25 mouse cellular contexts compared by ENCODE assay signal in genomic region chr2:173243616-173244015, GRCm38 (mm10). TPM values are rescaled to one million over a fixed set of nuclear protein-coding genes. Genes with fewer than 3 reads are reported as not detected.
DNase-seq lines count a peak whose midpoint lies in the region; ATAC-seq lines count a peak whose summit lies in the region.
"Had no signal": no experiment of that assay in that cellular context is flagged by ENCODE, and none has a peak within 500 bp of the region (broad histone marks: within the 10 kb centered on the region; RNA-seq: fewer than 3 reads in every experiment).

No protein-coding gene starts in this region.

- no peaks in the 10 kb centered on the region for H3K9me3 ChIP-seq in forebrain, embryonic 10.5 days
- no peaks in the 10 kb centered on the region for H3K9me3 ChIP-seq in forebrain, embryonic 14.5 days (replicated peaks; ENCODE audit: control insufficient read depth, low read length)
- no peaks in the 10 kb centered on the region for H3K9me3 ChIP-seq in heart, embryonic 16.5 days (replicated peaks; ENCODE audit: control insufficient read depth, low read length)
- no peaks in the 10 kb centered on the region for H3K9me3 ChIP-seq in heart, embryonic 12.5 days (replicated peaks)
- no peaks in the 10 kb centered on the region for H3K9me3 ChIP-seq in midbrain, embryonic 10.5 days (replicated peaks)
- no peaks in the 10 kb centered on the region for H3K9me3 ChIP-seq in midbrain, embryonic 16.5 days (replicated peaks; ENCODE audit: control insufficient read depth, low read length, poor library complexity, severe bottlenecking)
- no peaks in the 10 kb centered on the region for H3K9me3 ChIP-seq in hindbrain, embryonic 13.5 days
- H3K9me3 ChIP-seq: hindbrain, embryonic 15.5 days; limb, embryonic 15.5 days had no signal

- H3K4me1 ChIP-seq in forebrain, embryonic 10.5 days = peaks cover 87% of the 10 kb centered on the region
- peaks cover 33% of the 10 kb centered on the region for H3K4me1 ChIP-seq in forebrain, embryonic 14.5 days (ENCODE audit: control insufficient read depth, insufficient read depth, low read length)
- H3K4me1 ChIP-seq in heart, embryonic 16.5 days (ENCODE audit: control insufficient read depth, insufficient read depth, low read length) = peaks cover 36% of the 10 kb centered on the region
- peaks cover 72% of the 10 kb centered on the region for H3K4me1 ChIP-seq in heart, embryonic 12.5 days (replicated peaks)
- peaks cover 83% of the 10 kb centered on the region for H3K4me1 ChIP-seq in midbrain, embryonic 10.5 days
- peaks cover 18% of the 10 kb centered on the region for H3K4me1 ChIP-seq in midbrain, embryonic 16.5 days (ENCODE audit: control insufficient read depth, insufficient read depth, low read length)
- peaks cover 89% of the 10 kb centered on the region for H3K4me1 ChIP-seq in hindbrain, embryonic 13.5 days (replicated peaks)

- no peak overlapping the region for H3K9ac ChIP-seq in forebrain, embryonic 14.5 days (ENCODE audit: low read length)
- H3K9ac ChIP-seq in heart, embryonic 16.5 days (ENCODE audit: low read length) = 0 out of 2 replicates have a peak overlapping the region, but pooled peaks have one; percentile 11
- H3K9ac ChIP-seq in heart, embryonic 12.5 days = no peak overlapping the region
- H3K9ac ChIP-seq in midbrain, embryonic 16.5 days (ENCODE audit: low read depth, low read length) = no peak overlapping the region
- no peak overlapping the region for H3K9ac ChIP-seq in hindbrain, embryonic 13.5 days
- H3K9ac ChIP-seq: hindbrain, embryonic 15.5 days; limb, embryonic 15.5 days; liver, embryonic 14.5 days; lung, embryonic 14.5 days had no signal

- peaks cover 72% of the 10 kb centered on the region for H3K27me3 ChIP-seq in forebrain, embryonic 10.5 days (ENCODE audit: poor library complexity, severe bottlenecking)
- H3K27me3 ChIP-seq in forebrain, embryonic 14.5 days (replicated peaks; ENCODE audit: control insufficient read depth, insufficient read depth, low read length) = no peaks in the 10 kb centered on the region
- H3K27me3 ChIP-seq in heart, embryonic 16.5 days (ENCODE audit: control insufficient read depth, insufficient read depth, low read length) = no peaks in the 10 kb centered on the region
- no peaks in the 10 kb centered on the region for H3K27me3 ChIP-seq in heart, embryonic 12.5 days (replicated peaks)
- H3K27me3 ChIP-seq in midbrain, embryonic 10.5 days (ENCODE audit: low read depth, poor library complexity, severe bottlenecking) = peaks cover 85% of the 10 kb centered on the region
- H3K27me3 ChIP-seq in midbrain, embryonic 16.5 days (ENCODE audit: control insufficient read depth, insufficient read depth, low read depth, low read length) = no peaks in the 10 kb centered on the region
- H3K27me3 ChIP-seq in hindbrain, embryonic 13.5 days = no peaks in the 10 kb centered on the region
- H3K27me3 ChIP-seq: hindbrain, embryonic 15.5 days; limb, embryonic 15.5 days had no signal

- no peaks in the 10 kb centered on the region for H3K36me3 ChIP-seq in forebrain, embryonic 10.5 days (replicated peaks)
- H3K36me3 ChIP-seq in forebrain, embryonic 14.5 days (ENCODE audit: control insufficient read depth, insufficient read depth, low read length) = no peaks in the 10 kb centered on the region
- H3K36me3 ChIP-seq in heart, embryonic 16.5 days (ENCODE audit: control insufficient read depth, insufficient read depth) = 0 out of 2 replicates have a peak, but pooled peaks cover 2% of the 10 kb centered on the region
- 0 out of 2 replicates have a peak, but pooled peaks cover 2% of the 10 kb centered on the region for H3K36me3 ChIP-seq in heart, embryonic 12.5 days
- no peaks in the 10 kb centered on the region for H3K36me3 ChIP-seq in midbrain, embryonic 10.5 days
- H3K36me3 ChIP-seq in midbrain, embryonic 16.5 days (ENCODE audit: control insufficient read depth, insufficient read depth, low read length) = no peaks in the 10 kb centered on the region
- H3K36me3 ChIP-seq in hindbrain, embryonic 13.5 days = no peaks in the 10 kb centered on the region
- H3K36me3 ChIP-seq: hindbrain, embryonic 15.5 days had no signal

- no peak overlapping the region for H3K4me2 ChIP-seq in forebrain, embryonic 14.5 days (ENCODE audit: low read length)
- H3K4me2 ChIP-seq in heart, embryonic 16.5 days (ENCODE audit: low read depth, low read length) = no peak overlapping the region
- H3K4me2 ChIP-seq in heart, embryonic 12.5 days = no peak overlapping the region
- no peak overlapping the region for H3K4me2 ChIP-seq in midbrain, embryonic 16.5 days (ENCODE audit: low read length)
- H3K4me2 ChIP-seq in hindbrain, embryonic 13.5 days = no peak overlapping the region
- H3K4me2 ChIP-seq: heart, embryonic 11.5 days; hindbrain, embryonic 15.5 days; limb, embryonic 15.5 days; lung, embryonic 14.5 days had no signal

- no peak overlapping the region for H3K4me3 ChIP-seq in forebrain, embryonic 10.5 days
- H3K4me3 ChIP-seq in forebrain, embryonic 14.5 days (ENCODE audit: low read depth, low read length) = no peak overlapping the region
- H3K4me3 ChIP-seq in heart, embryonic 16.5 days (ENCODE audit: low read length) = no peak overlapping the region
- no peak overlapping the region for H3K4me3 ChIP-seq in heart, embryonic 12.5 days
- H3K4me3 ChIP-seq in midbrain, embryonic 10.5 days = no peak overlapping the region
- no peak overlapping the region for H3K4me3 ChIP-seq in midbrain, embryonic 16.5 days (ENCODE audit: low read depth, low read length)
- H3K4me3 ChIP-seq in hindbrain, embryonic 13.5 days = no peak overlapping the region
- H3K4me3 ChIP-seq: hindbrain, embryonic 15.5 days; limb, embryonic 15.5 days had no signal

- no peak for DNase-seq in forebrain, embryonic 10.5 days (ENCODE audit: extremely low spot score, low spot score)
- DNase-seq in forebrain, embryonic 14.5 days (ENCODE audit: low spot score) = no peak
- DNase-seq in midbrain, embryonic 10.5 days (ENCODE audit: low spot score) = no peak
- DNase-seq in skeletal muscle tissue, adult 2 months (ENCODE audit: low read depth, low spot score) = peak; percentile 86
- DNase-seq: adrenal gland, adult 8-10 months; cerebellum, adult 11-12 months; left cerebral cortex, postnatal 4 days; lung, embryonic 14.5 days; lung, postnatal 4 days; right cerebral cortex, adult 18-20 months; right cerebral cortex, postnatal 4 days; thymus, adult 2 months; thymus, postnatal 4 days had no signal

- H3K27ac ChIP-seq in forebrain, embryonic 10.5 days = peak overlapping the region; percentile 72; the same call in 1 of the 2 replicates
- no peak overlapping the region for H3K27ac ChIP-seq in forebrain, embryonic 14.5 days (ENCODE audit: low read depth, low read length)
- no peak overlapping the region for H3K27ac ChIP-seq in heart, embryonic 16.5 days (ENCODE audit: low read length)
- no peak overlapping the region for H3K27ac ChIP-seq in heart, embryonic 12.5 days (ENCODE audit: poor library complexity, severe bottlenecking)
- peak overlapping the region; percentile 50; the same call in 1 of the 2 replicates for H3K27ac ChIP-seq in midbrain, embryonic 10.5 days (replicated peaks)
- H3K27ac ChIP-seq in midbrain, embryonic 16.5 days (ENCODE audit: low read length) = no peak overlapping the region
- H3K27ac ChIP-seq in hindbrain, embryonic 13.5 days = no peak overlapping the region
- H3K27ac ChIP-seq: hindbrain, embryonic 15.5 days; kidney, postnatal 0 days; limb, embryonic 15.5 days; liver, embryonic 14.5 days had no signal

- no peak for ATAC-seq in forebrain, embryonic 14.5 days
- ATAC-seq in heart, embryonic 16.5 days (replicated peaks; ENCODE audit: extremely low read depth, insufficient read depth, low FRiP score) = no peak
- ATAC-seq in heart, embryonic 12.5 days (ENCODE audit: insufficient number of reproducible peaks, low FRiP score) = no peak
- no peak for ATAC-seq in midbrain, embryonic 16.5 days
- ATAC-seq in hindbrain, embryonic 13.5 days (ENCODE audit: low FRiP score) = no peak
- ATAC-seq: activated CD4-positive, CD25-positive, alpha-beta regulatory T cell, adult 4 months had no signal

- WGBS in forebrain, embryonic 10.5 days = 81% methylated on average over 9 of the region's 9 CpGs
- WGBS in forebrain, embryonic 14.5 days = 67% methylated on average over 9 of the region's 9 CpGs
- WGBS in heart, embryonic 16.5 days = 66% methylated on average over 9 of the region's 9 CpGs
- 72% methylated on average over 9 of the region's 9 CpGs for WGBS in heart, embryonic 12.5 days
- 79% methylated on average over 9 of the region's 9 CpGs for WGBS in midbrain, embryonic 10.5 days
- 72% methylated on average over 9 of the region's 9 CpGs for WGBS in midbrain, embryonic 16.5 days
- 68% methylated on average over 9 of the region's 9 CpGs for WGBS in hindbrain, embryonic 13.5 days

RNA-seq across cellular contexts. Expression of gene Zbp1, which starts 24.9 kb away (rescaled TPM):
- polyA plus RNA-seq in forebrain, embryonic 10.5 days (2016; fragmentation: Nextera tagmentation; extraction: Ambion mirVana) = not detected in 2 replicates
- polyA plus RNA-seq in forebrain, embryonic 14.5 days (2014; fragmentation: Nextera tagmentation; extraction: Ambion mirVana) = not detected in 2 replicates
- polyA plus RNA-seq in heart, embryonic 16.5 days (2015; fragmentation: Nextera tagmentation; extraction: Ambion mirVana) = 1.7 and 3.1 TPM in 2 replicates
- not detected in 2 replicates for polyA plus RNA-seq in heart, embryonic 12.5 days (2016; fragmentation: Nextera tagmentation; extraction: Ambion mirVana)
- polyA plus RNA-seq in midbrain, embryonic 10.5 days (2016; fragmentation: Nextera tagmentation; extraction: Ambion mirVana) = 0.28 and 0.43 TPM in 2 replicates
- polyA plus RNA-seq in midbrain, embryonic 16.5 days (2015; fragmentation: Nextera tagmentation; extraction: Ambion mirVana) = 0.30 TPM in 1 of 2 replicates, not detected in the other
- polyA plus RNA-seq in hindbrain, embryonic 13.5 days (2015; fragmentation: Nextera tagmentation; extraction: Ambion mirVana) = 0.16 and 0.29 TPM in 2 replicates
- polyA plus RNA-seq: embryonic facial prominence, embryonic 11.5 days; forebrain, embryonic 11.5 days; heart, embryonic 11.5 days had no signal

RNA-seq across cellular contexts. Expression of gene Pmepa1, which starts 32.7 kb away (rescaled TPM):
- 1.3 and 1.8 TPM in 2 replicates for polyA plus RNA-seq in forebrain, embryonic 10.5 days (2016; fragmentation: Nextera tagmentation; extraction: Ambion mirVana)
- polyA plus RNA-seq in forebrain, embryonic 14.5 days (2014; fragmentation: Nextera tagmentation; extraction: Ambion mirVana) = 6.9 and 8.8 TPM in 2 replicates
- 4.1 and 4.3 TPM in 2 replicates for polyA plus RNA-seq in heart, embryonic 16.5 days (2015; fragmentation: Nextera tagmentation; extraction: Ambion mirVana)
- 4.0 and 4.5 TPM in 2 replicates for polyA plus RNA-seq in heart, embryonic 12.5 days (2016; fragmentation: Nextera tagmentation; extraction: Ambion mirVana)
- polyA plus RNA-seq in midbrain, embryonic 10.5 days (2016; fragmentation: Nextera tagmentation; extraction: Ambion mirVana) = 1.2 and 2.0 TPM in 2 replicates
- polyA plus RNA-seq in midbrain, embryonic 16.5 days (2015; fragmentation: Nextera tagmentation; extraction: Ambion mirVana) = 3.4 and 4.5 TPM in 2 replicates
- polyA plus RNA-seq in hindbrain, embryonic 13.5 days (2015; fragmentation: Nextera tagmentation; extraction: Ambion mirVana) = 4.7 and 5.2 TPM in 2 replicates

Comparison
In these comparisons a context has a peak if more than half of its experiments do, and no peak if none do; other contexts are left out.
1. H3K27ac ChIP-seq: peak in forebrain, embryonic 10.5 days (single experiment) and midbrain, embryonic 10.5 days (single experiment); none in forebrain, embryonic 14.5 days (single experiment), heart, embryonic 16.5 days (single experiment), heart, embryonic 12.5 days (single experiment), midbrain, embryonic 16.5 days (single experiment) and hindbrain, embryonic 13.5 days (single experiment).